Mouse (Mus musculus): Measurements from ENCODE around the gene Nfe2l2. TPM values are rescaled to one million over a fixed set of nuclear protein-coding genes. Genes with fewer than 3 reads are reported as not detected.
A peak's percentile ranks its signal among the peaks of the same experiment; 100 is the strongest.

Gene Nfe2l2
- polyA plus RNA-seq, 1 experiment, result 74.1 TPM

- no peak overlapping the region for H3K4me2 ChIP-seq (ENCODE audit: low read depth)
- H3ac ChIP-seq (ENCODE audit: control insufficient read depth, insufficient read length), result no peak overlapping the region
- H3K79me2 ChIP-seq (ENCODE audit: control insufficient read depth, insufficient read depth), result peaks cover 26% of the 10 kb centered on the region
- no peak overlapping the region for H3K4me3 ChIP-seq
- peaks cover 51% of the 10 kb centered on the region for H3K36me3 ChIP-seq (ENCODE audit: control insufficient read depth, insufficient read depth)
- TF ChIP-seq MYOD1 (IDR thresholded peaks at IDR 0.05; ENCODE audit: control insufficient read depth in 1 of 3, insufficient read length in 2 of 3, low read depth in 2 of 3), result no peak
- TF ChIP-seq REST (IDR thresholded peaks at IDR 0.05; ENCODE audit: insufficient read depth, insufficient read length), result no peak
- no peak for TF ChIP-seq MAX (IDR thresholded peaks at IDR 0.05; ENCODE audit: low read depth)
- TF ChIP-seq TCF12 (IDR thresholded peaks at IDR 0.05; ENCODE audit: insufficient read depth, poor library complexity, severe bottlenecking), result no peak
- no peak for TF ChIP-seq SRF (IDR thresholded peaks at IDR 0.05; ENCODE audit: control insufficient read depth, insufficient read length, low read depth)
- H3K27me3 ChIP-seq (ENCODE audit: control insufficient read depth, insufficient read depth, insufficient read length), result no peaks in the 10 kb centered on the region
Observed at GRCm38 (mm10) chr2:75676567-75676966, 27.9 kb downstream of the Nfe2l2 start.

DNA sequence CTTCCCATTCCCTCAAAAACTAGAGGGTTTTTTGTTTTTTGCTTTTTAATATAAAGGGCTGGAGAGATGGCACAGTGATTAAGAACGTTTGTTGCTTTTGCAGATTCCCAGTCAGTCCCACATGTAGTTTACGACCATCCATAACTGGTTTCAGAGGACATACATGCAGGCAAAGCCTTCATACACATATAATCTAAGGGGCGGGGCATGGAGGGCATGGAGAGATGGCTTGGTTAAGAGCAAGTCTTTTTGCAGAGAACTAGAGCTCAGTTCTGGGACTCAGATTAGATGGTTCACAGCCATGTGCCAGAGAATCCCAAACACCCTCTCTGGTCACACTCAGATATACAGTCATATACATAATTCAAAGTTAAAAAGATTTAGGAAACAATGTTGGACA, 31.9 kb downstream of the Nfe2l2 start:
- Histone ChIP-seq H3K36me3 (ENCODE audit: control insufficient read depth, insufficient read depth) (peaks cover 35% of the 10 kb centered on the region), H3K27me3 (ENCODE audit: control insufficient read depth, insufficient read depth, insufficient read length) (no peaks in the 10 kb centered on the region), H3K4me2 (ENCODE audit: low read depth) (no peak overlapping the region), H3K79me2 (ENCODE audit: control insufficient read depth, insufficient read depth) (no peaks in the 10 kb centered on the region), H3ac (ENCODE audit: control insufficient read depth, insufficient read length) (no peak overlapping the region), H3K4me3 (no peak overlapping the region)
- TF ChIP-seq REST (IDR thresholded peaks at IDR 0.05; ENCODE audit: insufficient read depth, insufficient read length) (no peak), POLR2AphosphoS2 (IDR thresholded peaks at IDR 0.05; ENCODE audit: insufficient read length, low read depth) (peak; percentile 48)

DNA sequence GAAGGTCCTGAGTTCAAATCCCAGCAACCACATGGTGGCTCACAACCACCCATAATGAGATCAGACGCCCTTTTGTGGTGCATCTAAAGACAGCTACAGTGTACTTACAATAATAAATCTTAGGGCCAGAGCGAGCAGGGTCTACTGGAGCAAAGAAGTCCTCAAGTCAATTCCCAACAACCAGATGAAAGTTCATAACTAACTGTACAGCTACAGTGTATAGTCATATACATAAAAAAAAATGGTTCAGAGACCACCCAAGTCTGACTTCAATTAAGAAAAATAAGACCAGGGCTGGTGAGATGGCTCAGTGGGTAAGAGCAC, 33.1 kb downstream of the Nfe2l2 start:
- Histone ChIP-seq H3K36me3 (ENCODE audit: control insufficient read depth, insufficient read depth) (peaks cover 22% of the 10 kb centered on the region), H3K27me3 (ENCODE audit: control insufficient read depth, insufficient read depth, insufficient read length) (no peaks in the 10 kb centered on the region), H3K4me3 (no peak overlapping the region), H3K79me2 (ENCODE audit: control insufficient read depth, insufficient read depth) (no peaks in the 10 kb centered on the region), H3K4me2 (ENCODE audit: low read depth) (no peak overlapping the region), H3ac (ENCODE audit: control insufficient read depth, insufficient read length) (no peak overlapping the region)
- no peak for TF ChIP-seq TCF3 (IDR thresholded peaks at IDR 0.05; ENCODE audit: insufficient read length, low read depth)

DNA sequence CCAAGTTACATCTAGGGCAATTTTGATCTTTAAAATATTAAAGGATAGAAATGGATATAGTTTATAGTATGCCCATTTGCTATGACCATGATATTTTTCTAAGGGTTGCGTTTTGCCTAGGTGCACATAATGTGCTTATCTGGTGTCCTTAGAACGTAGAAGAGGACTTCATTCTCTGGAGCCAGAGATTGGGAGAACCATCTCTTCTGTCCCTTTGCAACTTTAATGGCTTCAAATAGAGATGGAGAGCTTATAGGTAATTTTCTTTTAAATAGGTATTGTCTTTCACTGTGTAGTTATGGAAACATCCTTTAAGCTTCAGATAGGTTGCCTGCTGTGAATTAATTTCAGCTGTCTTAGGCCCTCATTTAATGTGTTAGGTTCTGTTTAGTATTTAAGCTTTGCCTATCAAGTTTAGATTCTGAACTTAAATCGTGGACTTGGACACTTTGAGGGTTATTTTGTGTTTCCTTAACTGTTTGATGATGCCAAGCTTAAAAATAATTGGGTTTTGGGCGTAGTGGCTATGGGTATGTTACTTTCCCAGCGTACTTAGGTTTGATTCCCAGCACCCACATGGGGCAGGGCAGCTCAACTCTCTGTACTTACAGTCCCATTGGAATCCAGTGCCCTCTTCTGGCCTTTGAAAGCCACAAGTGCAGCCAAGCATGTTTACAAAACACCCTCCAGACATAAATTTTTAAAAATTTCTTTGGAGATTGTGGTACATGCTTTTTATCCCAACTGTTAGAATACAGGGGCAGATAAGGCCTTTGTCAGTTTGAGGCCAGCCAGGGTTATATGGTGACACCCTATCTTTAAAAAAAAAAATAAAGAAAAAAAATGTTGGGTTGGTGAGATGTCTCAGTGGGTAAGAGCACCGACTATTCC, 33.8 kb downstream of the Nfe2l2 start:
- Histone ChIP-seq H3ac (ENCODE audit: control insufficient read depth, insufficient read length) (no peak overlapping the region), H3K27me3 (ENCODE audit: control insufficient read depth, insufficient read depth, insufficient read length) (no peaks in the 10 kb centered on the region), H3K79me2 (ENCODE audit: control insufficient read depth, insufficient read depth) (no peaks in the 10 kb centered on the region), H3K36me3 (ENCODE audit: control insufficient read depth, insufficient read depth) (peaks cover 20% of the 10 kb centered on the region), H3K4me2 (ENCODE audit: low read depth) (no peak overlapping the region), H3K4me3 (no peak overlapping the region)
- TF ChIP-seq E2F4 (IDR thresholded peaks at IDR 0.05; ENCODE audit: insufficient read depth) (no peak), USF1 (IDR thresholded peaks at IDR 0.05; ENCODE audit: low read depth) (no peak), TCF12 (IDR thresholded peaks at IDR 0.05; ENCODE audit: insufficient read depth, poor library complexity, severe bottlenecking) (no peak), MAX (IDR thresholded peaks at IDR 0.05; ENCODE audit: low read depth) (no peak), POLR2A (IDR thresholded peaks at IDR 0.05; ENCODE audit: insufficient read length, low read depth) (no peak), TCF3 (IDR thresholded peaks at IDR 0.05; ENCODE audit: insufficient read length, low read depth) (no peak), POLR2AphosphoS2 (IDR thresholded peaks at IDR 0.05; ENCODE audit: insufficient read length, low read depth) (peak; percentile 90), SRF (IDR thresholded peaks at IDR 0.05; ENCODE audit: control insufficient read depth, insufficient read length, low read depth) (no peak)

GRCm38 (mm10) chr2:75669491-75670445, 34.7 kb downstream of the Nfe2l2 start:
- Histone ChIP-seq H3K4me3 (no peak overlapping the region), H3K27me3 (ENCODE audit: control insufficient read depth, insufficient read depth, insufficient read length) (no peaks in the 10 kb centered on the region), H3K36me3 (ENCODE audit: control insufficient read depth, insufficient read depth) (peaks cover 16% of the 10 kb centered on the region), H3ac (ENCODE audit: control insufficient read depth, insufficient read length) (no peak overlapping the region), H3K79me2 (ENCODE audit: control insufficient read depth, insufficient read depth) (peaks cover 3% of the 10 kb centered on the region), H3K4me2 (ENCODE audit: low read depth) (no peak overlapping the region)
- no peak for TF ChIP-seq USF1 (IDR thresholded peaks at IDR 0.05; ENCODE audit: low read depth)
- TF ChIP-seq POLR2AphosphoS2 (IDR thresholded peaks at IDR 0.05; ENCODE audit: insufficient read length, low read depth), result peak; percentile 94
- TF ChIP-seq TCF12 (IDR thresholded peaks at IDR 0.05; ENCODE audit: insufficient read depth, poor library complexity, severe bottlenecking), result no peak

DNA sequence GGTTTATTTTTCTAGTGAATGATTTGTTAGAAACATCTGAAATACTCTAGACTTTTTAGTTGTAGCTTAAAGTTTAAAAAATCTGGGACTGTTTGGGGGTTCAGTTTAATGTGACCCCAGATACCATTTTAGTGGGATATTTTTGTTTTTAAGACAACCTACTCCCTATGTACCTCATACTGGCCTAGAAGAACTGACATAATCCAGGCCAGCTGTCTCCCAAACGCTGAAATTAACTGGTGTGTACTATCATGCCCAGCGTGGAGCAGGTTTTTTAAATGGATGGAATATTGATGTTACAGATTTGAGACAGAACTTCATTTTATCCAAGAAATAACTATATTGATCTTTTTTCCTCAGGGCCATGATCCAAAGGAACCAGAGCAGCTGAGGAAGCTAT, 43.3 kb downstream of the Nfe2l2 start:
- no peak for TF ChIP-seq SRF (IDR thresholded peaks at IDR 0.05; ENCODE audit: control insufficient read depth, insufficient read length, low read depth)
- TF ChIP-seq USF1 (IDR thresholded peaks at IDR 0.05; ENCODE audit: low read depth), result no peak
- no peak for TF ChIP-seq TCF12 (IDR thresholded peaks at IDR 0.05; ENCODE audit: insufficient read depth, poor library complexity, severe bottlenecking)
- TF ChIP-seq MYOD1 (IDR thresholded peaks at IDR 0.05; ENCODE audit: control insufficient read depth in 1 of 3, insufficient read length in 2 of 3, low read depth in 2 of 3), result no peak
- TF ChIP-seq TCF3 (IDR thresholded peaks at IDR 0.05; ENCODE audit: insufficient read length, low read depth), result no peak
- no peak for TF ChIP-seq POLR2A (IDR thresholded peaks at IDR 0.05; ENCODE audit: insufficient read length, low read depth)
- no peak for TF ChIP-seq CEBPB (IDR thresholded peaks at IDR 0.05; ENCODE audit: insufficient read depth, poor library complexity, severe bottlenecking)
- no peak for TF ChIP-seq REST (IDR thresholded peaks at IDR 0.05; ENCODE audit: insufficient read depth, insufficient read length)
- Histone ChIP-seq H3ac (ENCODE audit: control insufficient read depth, insufficient read length) (no peak overlapping the region), H3K4me2 (ENCODE audit: low read depth) (peak overlapping the region; percentile 81), H3K36me3 (ENCODE audit: control insufficient read depth, insufficient read depth) (peaks cover 45% of the 10 kb centered on the region), H3K4me3 (peak overlapping the region; percentile 91), H3K27me3 (ENCODE audit: control insufficient read depth, insufficient read depth, insufficient read length) (no peaks in the 10 kb centered on the region), H3K79me2 (ENCODE audit: control insufficient read depth, insufficient read depth) (peaks cover 54% of the 10 kb centered on the region)
